Mouse (Mus musculus): Measurements from ENCODE around the gene Trpm3. TPM values are rescaled to one million over a fixed set of nuclear protein-coding genes. Genes with fewer than 3 reads are reported as not detected.

Gene Trpm3
- total RNA-seq, 2 experiments from 2014 or later: 3.5 to 5.3 TPM

GRCm38 (mm10) chr19:22473030-22473712, 334.3 kb downstream of the Trpm3 start:
- DNase-seq (ENCODE audit: low spot score in 2 of 2): no peak

GRCm38 (mm10) chr19:22478295-22478989, 339.6 kb downstream of the Trpm3 start:
- no peak for DNase-seq (ENCODE audit: low spot score in 2 of 2)

- DNase-seq (ENCODE audit: low spot score in 2 of 2): no peak
These were observed 364.6 kb downstream of the Trpm3 start for GRCm38 (mm10) chr19:22503469-22503868.

GRCm38 (mm10) chr19:22518508-22518907, 379.7 kb downstream of the Trpm3 start:
- no peak for DNase-seq (ENCODE audit: low spot score in 2 of 2)

GRCm38 (mm10) chr19:22527944-22528343, 389.1 kb downstream of the Trpm3 start:
- no peak for DNase-seq (ENCODE audit: low spot score in 2 of 2)

- no peak for DNase-seq (ENCODE audit: low spot score in 2 of 2)
These were observed 404.3 kb downstream of the Trpm3 start for GRCm38 (mm10) chr19:22542990-22543709.

- peak; percentile 26 to 53 for DNase-seq (ENCODE audit: low spot score in 2 of 2)
These were observed 413.3 kb downstream of the Trpm3 start for GRCm38 (mm10) chr19:22552179-22552578.

GRCm38 (mm10) chr19:22554421-22554941, 415.6 kb downstream of the Trpm3 start:
- no peak for DNase-seq (ENCODE audit: low spot score in 2 of 2)

- DNase-seq (ENCODE audit: low spot score in 2 of 2): no peak
These were observed 433.6 kb downstream of the Trpm3 start for GRCm38 (mm10) chr19:22572396-22572795.

- no peak for DNase-seq (ENCODE audit: low spot score in 2 of 2)
These were observed 434.0 kb downstream of the Trpm3 start for GRCm38 (mm10) chr19:22572849-22573248.

GRCm38 (mm10) chr19:22582120-22582745, 443.4 kb downstream of the Trpm3 start:
- no peak for DNase-seq (ENCODE audit: low spot score in 2 of 2)

GRCm38 (mm10) chr19:22594492-22594891, 455.6 kb downstream of the Trpm3 start:
- no peak for DNase-seq (ENCODE audit: low spot score in 2 of 2)

- DNase-seq (ENCODE audit: low spot score in 2 of 2): no peak
These were observed 456.4 kb downstream of the Trpm3 start for GRCm38 (mm10) chr19:22595246-22595645.

- DNase-seq (ENCODE audit: low spot score in 2 of 2): no peak
These were observed 457.9 kb downstream of the Trpm3 start for GRCm38 (mm10) chr19:22596715-22597114.

GRCm38 (mm10) chr19:22604322-22604721, 465.5 kb downstream of the Trpm3 start:
- no peak for DNase-seq (ENCODE audit: low spot score in 2 of 2)

- DNase-seq (ENCODE audit: low spot score in 2 of 2): no peak
These were observed 469.3 kb downstream of the Trpm3 start for GRCm38 (mm10) chr19:22607985-22608684.

GRCm38 (mm10) chr19:22611621-22612020, 472.8 kb downstream of the Trpm3 start:
- DNase-seq (ENCODE audit: low spot score in 2 of 2): no peak

- no peak for DNase-seq (ENCODE audit: low spot score in 2 of 2)
These were observed 476.5 kb downstream of the Trpm3 start for GRCm38 (mm10) chr19:22615367-22615766.

GRCm38 (mm10) chr19:22624801-22625513, 486.1 kb downstream of the Trpm3 start:
- DNase-seq (ENCODE audit: low spot score in 2 of 2): no peak

GRCm38 (mm10) chr19:22628878-22629277, 490.0 kb downstream of the Trpm3 start:
- no peak for DNase-seq (ENCODE audit: low spot score in 2 of 2)

Measured in gastrocnemius, postnatal 4 days (tissue).